Mouse (Mus musculus): Measurements from ENCODE around the gene Rpn2.

- TF ChIP-seq POLR2A (IDR thresholded peaks at IDR 0.05; ENCODE audit: extremely low read depth, insufficient read depth, low read length) (no peak), CTCF (IDR thresholded peaks at IDR 0.05; ENCODE audit: low read depth, low read length) (no peak)
These were observed 94.9 kb downstream of the Rpn2 start for GRCm38 (mm10) chr2:157373681-157374080.
